Mouse (Mus musculus) liver, embryonic 13.5 days (tissue): ENCODE data around the gene Eef2k. TPM values are rescaled to one million over a fixed set of nuclear protein-coding genes. Genes with fewer than 3 reads are reported as not detected.
"Not testable (repeated sequence)": the region's sequence is repeated elsewhere in the genome, so short reads cannot be mapped to it uniquely, and the experiment has no call there.

Experiments used
- ATAC-seq: fragments of 200-750 bp; cut with Nextera tagmentation; 2 replicates; pipeline ENCODE4 v1.8.0; 2017; ENCODE audit warnings: low read depth, mild to moderate bottlenecking, moderate number of reproducible peaks, moderate library complexity
- DNase-seq: peaks from one replicate; pipeline ENCODE4 v3.0.0; 2022
- H3K27ac ChIP-seq: fragments of 300-500 bp; sonication (generic); 2 replicates; pipeline ENCODE4 v1.5.1; 2015; ENCODE audit warnings: moderate library complexity, mild to moderate bottlenecking, inconsistent platforms
- H3K27me3 ChIP-seq: fragments of 300-500 bp; sonication (generic); 2 replicates; pipeline ENCODE4 v1.6.1; 2015; ENCODE audit warnings: mild to moderate bottlenecking, inconsistent platforms
- H3K36me3 ChIP-seq: fragments of 300-500 bp; sonication (generic); 2 replicates; pipeline ENCODE4 v1.6.1; 2015; ENCODE audit warnings: mild to moderate bottlenecking, inconsistent platforms
- H3K4me1 ChIP-seq: fragments of 300-500 bp; sonication (generic); replicated peaks from 2 replicates; pipeline ENCODE4 v1.6.1; 2015; ENCODE audit warnings: inconsistent platforms
- H3K4me2 ChIP-seq: fragments of 300-500 bp; sonication (generic); 2 replicates; pipeline ENCODE4 v1.6.1; 2015; ENCODE audit warnings: inconsistent platforms, mild to moderate bottlenecking, moderate library complexity
- H3K4me3 ChIP-seq: fragments of 300-500 bp; sonication (generic); replicated peaks from 2 replicates; pipeline ENCODE4 v1.5.1; 2015; ENCODE audit warnings: mild to moderate bottlenecking, inconsistent platforms
- H3K9ac ChIP-seq: fragments of 300-500 bp; sonication (generic); 2 replicates; pipeline ENCODE4 v1.6.1; 2015; ENCODE audit warnings: mild to moderate bottlenecking, inconsistent platforms
- H3K9me3 ChIP-seq: fragments of 300-500 bp; sonication (generic); replicated peaks from 2 replicates; pipeline ENCODE4 v1.6.1; 2016; ENCODE audit warnings: inconsistent platforms
- WGBS: fragments of 180-500 bp; shearing (Covaris S2); methylation state at CpG from one replicate; pipeline ENCODE4 v1.1.7; 2015; ENCODE audit not compliant: insufficient replicate concordance; 5-methylcytosine and 5-hydroxymethylcytosine counted together
- polyA plus RNA-seq: library from polyadenylated mRNA; unstranded; fragments of >200 nt; fragmentation: Nextera tagmentation; extraction: Ambion mirVana; gene quantifications from 2 replicates; pipeline ENCODE4 v1.2.1, GENCODE M21; 2015

Eef2k gene
- polyA plus RNA-seq, 1 experiment from 2014 or later = 42.2 TPM

GRCm38 (mm10) chr7:120942506-120942905, 99.9 kb downstream of the Eef2k start:
- Histone ChIP-seq H3K9me3 (no peaks in the 10 kb centered on the region), H3K4me1 (no peaks in the 10 kb centered on the region), H3K9ac (no peak overlapping the region), H3K27me3 (no peaks in the 10 kb centered on the region), H3K4me3 (no peak overlapping the region), H3K36me3 (peaks cover 86% of the 10 kb centered on the region), H3K27ac (no peak overlapping the region), H3K4me2 (no peak overlapping the region)
- DNase-seq (no peak), ATAC-seq (no peak)
- 83% methylated on average over 1 of the region's 1 CpGs for WGBS

DNA sequence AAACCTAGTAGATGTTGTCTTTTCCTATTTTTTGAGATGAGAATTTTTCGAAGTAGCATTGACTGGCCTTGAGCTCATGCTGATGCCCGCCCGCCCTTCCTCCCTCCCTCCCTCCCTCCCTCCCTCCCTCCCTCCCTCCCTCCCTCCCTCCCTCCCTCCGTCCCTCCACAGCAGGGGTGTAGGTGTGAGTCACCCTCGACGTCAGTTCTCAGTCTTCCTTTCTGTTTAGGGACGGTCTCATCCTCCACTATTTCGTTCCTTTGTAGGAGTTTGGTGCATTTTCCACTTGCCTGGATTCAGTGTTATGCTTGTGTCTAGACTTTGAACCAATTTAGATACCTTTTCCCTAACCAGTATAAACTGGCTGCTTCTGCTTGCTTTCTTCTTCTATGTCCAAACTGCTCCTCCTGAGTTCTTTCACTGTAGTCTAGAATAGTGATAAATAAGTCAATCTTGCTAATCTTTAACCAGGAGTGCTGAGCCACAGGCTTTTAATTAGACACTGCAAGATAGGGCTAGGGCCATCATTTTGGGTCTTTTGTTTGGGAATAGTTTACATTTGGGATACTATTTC, 101.4 kb downstream of the Eef2k start:
- H3K9me3 ChIP-seq = no peaks in the 10 kb centered on the region
- no peak overlapping the region for H3K27ac ChIP-seq
- peaks cover 84% of the 10 kb centered on the region for H3K36me3 ChIP-seq
- DNase-seq (no peak), ATAC-seq (no peak)
- H3K9ac ChIP-seq = no peak overlapping the region
- no peak overlapping the region for H3K4me2 ChIP-seq
- H3K27me3 ChIP-seq = no peaks in the 10 kb centered on the region
- H3K4me1 ChIP-seq = no peaks in the 10 kb centered on the region
- 56% methylated on average over 8 of the region's 8 CpGs for WGBS
- no peak overlapping the region for H3K4me3 ChIP-seq

- not testable (repeated sequence) for DNase-seq, H3K4me3 ChIP-seq, H3K27ac ChIP-seq, H3K9ac ChIP-seq, H3K27me3 ChIP-seq, H3K4me2 ChIP-seq, H3K4me1 ChIP-seq, H3K9me3 ChIP-seq
- WGBS = 85% methylated on average over 7 of the region's 7 CpGs
- peak; percentile 11; the same call in 1 of the 2 replicates for ATAC-seq
- H3K36me3 ChIP-seq = peaks cover 62% of the 10 kb centered on the region
These were observed 111.0 kb downstream of the Eef2k start for GRCm38 (mm10) chr7:120953591-120953990.

Other genes with a start within 250 kb of the Eef2k start
- 150 and 169 TPM in 2 replicates for gene Uqcrc2, start 207.7 kb upstream of the Eef2k start, polyA plus RNA-seq
- 0.08 and 0.09 TPM in 2 replicates for gene Pdzd9, start 172.5 kb upstream of the Eef2k start, polyA plus RNA-seq
- 7.4 and 8.8 TPM in 2 replicates for gene Mosmo, start 165.2 kb upstream of the Eef2k start, polyA plus RNA-seq
- 0.02 and 0.03 TPM in 2 replicates for gene Vwa3a, start 103.5 kb upstream of the Eef2k start, polyA plus RNA-seq
- gene Gm5737, start 30.5 kb upstream of the Eef2k start, polyA plus RNA-seq = not detected in 2 replicates
- 19.3 and 21.1 TPM in 2 replicates for gene Polr3e, start 74.9 kb downstream of the Eef2k start, polyA plus RNA-seq
- 38.1 and 39.1 TPM in 2 replicates for gene Cdr2, start 139.5 kb downstream of the Eef2k start, polyA plus RNA-seq
- not detected in 2 replicates for gene Mfsd13b, start 139.7 kb downstream of the Eef2k start, polyA plus RNA-seq
- gene Mettl9, start 191.6 kb downstream of the Eef2k start, polyA plus RNA-seq = 50.9 and 59.3 TPM in 2 replicates
- 6.8 and 7.7 TPM in 2 replicates for gene Igsf6, start 231.7 kb downstream of the Eef2k start, polyA plus RNA-seq
- not detected in 2 replicates for gene Otoa, start 238.8 kb downstream of the Eef2k start, polyA plus RNA-seq